Mouse (Mus musculus) neural tube, embryonic 13.5 days (tissue): ENCODE results near the gene Mylk. TPM values are rescaled to one million over a fixed set of nuclear protein-coding genes. Genes with fewer than 3 reads are reported as not detected.
A peak's percentile ranks its signal among the peaks of the same experiment; 100 is the strongest.

Source experiments
- ATAC-seq: fragments of 200-750 bp; cut with Nextera tagmentation; 2 replicates; pipeline ENCODE4 v1.8.0; 2017; ENCODE audit warnings: low read depth, mild to moderate bottlenecking, moderate TSS enrichment, moderate library complexity
- H3K27ac ChIP-seq: fragments of 300-500 bp; sonication (generic); replicated peaks from 2 replicates; pipeline ENCODE4 v1.5.1; 2015; ENCODE audit warnings: moderate library complexity, mild to moderate bottlenecking, inconsistent platforms
- H3K27me3 ChIP-seq: fragments of 300-500 bp; sonication (generic); 2 replicates; pipeline ENCODE4 v1.6.1; 2015; ENCODE audit warnings: mild to moderate bottlenecking, inconsistent platforms
- H3K36me3 ChIP-seq: fragments of 300-500 bp; sonication (generic); 2 replicates; pipeline ENCODE4 v1.6.1; 2015; ENCODE audit warnings: mild to moderate bottlenecking, inconsistent platforms
- H3K4me1 ChIP-seq: fragments of 300-500 bp; sonication (generic); replicated peaks from 2 replicates; pipeline ENCODE4 v1.6.1; 2015; ENCODE audit warnings: inconsistent platforms
- H3K4me2 ChIP-seq: fragments of 300-500 bp; sonication (generic); 2 replicates; pipeline ENCODE4 v1.6.1; 2015; ENCODE audit warnings: inconsistent platforms, mild to moderate bottlenecking, moderate library complexity
- H3K4me3 ChIP-seq: fragments of 300-500 bp; sonication (generic); 2 replicates; pipeline ENCODE4 v1.5.1; 2015; ENCODE audit warnings: mild to moderate bottlenecking, inconsistent platforms
- H3K9ac ChIP-seq: fragments of 300-500 bp; sonication (generic); 2 replicates; pipeline ENCODE4 v1.6.1; 2015; ENCODE audit warnings: moderate library complexity, mild to moderate bottlenecking, inconsistent platforms
- H3K9me3 ChIP-seq: fragments of 300-500 bp; sonication (generic); 2 replicates; pipeline ENCODE4 v1.6.1; 2016; ENCODE audit warnings: inconsistent platforms
- WGBS: fragments of 180-500 bp; shearing (Covaris S2); methylation state at CpG from one replicate; pipeline ENCODE4 v1.1.7; 2015; 5-methylcytosine and 5-hydroxymethylcytosine counted together
- polyA plus RNA-seq: library from polyadenylated mRNA; unstranded; fragments of >200 nt; fragmentation: Nextera tagmentation; extraction: Ambion mirVana; gene quantifications from 2 replicates; pipeline ENCODE4 v1.2.1, GENCODE M21; 2015

The Mylk gene
- polyA plus RNA-seq, 1 experiment from 2014 or later = 3.6 TPM

- H3K27me3 ChIP-seq = no peaks in the 10 kb centered on the region
- H3K4me3 ChIP-seq = no peak overlapping the region
- H3K9me3 ChIP-seq = no peaks in the 10 kb centered on the region
- no peak for ATAC-seq
- no peak overlapping the region for H3K9ac ChIP-seq
- WGBS = 65% methylated on average over 10 of the region's 10 CpGs
- H3K27ac ChIP-seq = no peak overlapping the region
- no peak overlapping the region for H3K4me2 ChIP-seq
- peaks cover 20% of the 10 kb centered on the region for H3K4me1 ChIP-seq
- H3K36me3 ChIP-seq = no peaks in the 10 kb centered on the region
Observed at GRCm38 (mm10) chr16:34921319-34921718, 176.3 kb downstream of the Mylk start.

GRCm38 (mm10) chr16:34923630-34924029, 178.6 kb downstream of the Mylk start:
- H3K4me3 ChIP-seq = no peak overlapping the region
- no peaks in the 10 kb centered on the region for H3K36me3 ChIP-seq
- H3K4me1 ChIP-seq = peaks cover 31% of the 10 kb centered on the region
- H3K9ac ChIP-seq = no peak overlapping the region
- no peaks in the 10 kb centered on the region for H3K9me3 ChIP-seq
- ATAC-seq = no peak; the same call in 1 of the 2 replicates
- no peak overlapping the region for H3K27ac ChIP-seq
- no peak overlapping the region for H3K4me2 ChIP-seq
- no peaks in the 10 kb centered on the region for H3K27me3 ChIP-seq
- 84% methylated on average over 9 of the region's 9 CpGs for WGBS

DNA sequence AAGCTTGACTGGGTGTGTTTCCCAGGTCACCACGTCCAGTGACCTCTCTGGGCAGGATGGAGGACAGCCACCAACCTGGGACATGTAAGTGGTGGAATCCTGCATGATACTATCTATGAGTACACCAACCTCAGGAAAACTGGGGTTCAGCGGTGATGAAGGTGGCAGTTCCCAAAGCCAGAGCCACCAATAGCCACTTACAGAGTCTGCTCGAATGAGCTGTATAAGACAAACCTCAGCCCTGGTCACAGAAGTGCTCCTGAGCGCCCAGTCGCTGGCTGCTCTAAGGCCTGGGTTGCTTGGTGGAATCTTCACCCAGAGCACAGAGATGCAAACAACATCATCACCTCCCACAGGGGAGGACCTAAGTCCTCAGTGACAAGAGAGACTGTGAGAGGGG, 179.3 kb downstream of the Mylk start:
- Histone ChIP-seq H3K9me3 (no peaks in the 10 kb centered on the region), H3K27ac (no peak overlapping the region), H3K9ac (no peak overlapping the region), H3K36me3 (no peaks in the 10 kb centered on the region), H3K4me3 (no peak overlapping the region), H3K4me2 (no peak overlapping the region), H3K4me1 (peaks cover 31% of the 10 kb centered on the region), H3K27me3 (no peaks in the 10 kb centered on the region)
- 73% methylated on average over 5 of the region's 5 CpGs for WGBS
- no peak for ATAC-seq

DNA sequence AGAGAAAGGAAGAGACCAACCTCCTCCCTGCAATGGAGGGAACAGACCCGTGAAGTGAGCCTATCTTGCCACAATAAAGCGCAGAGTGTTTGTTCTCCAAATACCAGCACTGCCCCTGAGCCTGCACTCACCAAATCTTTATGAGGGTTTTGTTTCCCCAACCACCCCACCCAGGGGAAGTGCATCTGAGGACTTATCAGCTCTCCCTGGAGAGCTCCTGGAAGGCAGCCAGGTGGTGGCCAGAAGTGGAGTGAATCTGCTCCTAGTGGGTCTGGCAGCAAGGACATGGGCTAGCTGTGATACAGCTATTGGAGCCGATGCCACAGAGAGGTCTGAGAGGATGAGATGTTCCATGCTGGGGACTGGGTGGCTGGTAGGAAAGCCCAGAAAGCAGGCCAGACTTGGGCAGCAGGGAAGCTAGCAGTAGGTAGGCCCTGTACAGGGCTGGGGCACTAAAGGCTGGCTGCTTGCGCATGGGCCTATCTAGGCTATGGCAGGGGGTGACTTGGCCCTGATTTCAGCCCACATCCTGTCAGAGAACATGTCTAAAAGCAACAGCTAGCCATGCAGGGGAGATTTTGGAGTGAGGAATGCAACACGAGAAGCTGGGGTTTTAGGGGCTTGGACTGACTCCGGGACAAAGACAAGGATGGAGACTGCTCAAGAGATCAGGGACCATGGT, 180.1 kb downstream of the Mylk start:
- WGBS = 57% methylated on average over 6 of the region's 6 CpGs
- H3K27me3 ChIP-seq = no peaks in the 10 kb centered on the region
- no peak overlapping the region for H3K4me2 ChIP-seq
- H3K4me3 ChIP-seq = no peak overlapping the region
- no peak for ATAC-seq
- no peaks in the 10 kb centered on the region for H3K36me3 ChIP-seq
- no peaks in the 10 kb centered on the region for H3K9me3 ChIP-seq
- H3K9ac ChIP-seq = no peak overlapping the region
- H3K27ac ChIP-seq = 0 out of 2 replicates have a peak overlapping the region, but pooled peaks have one; percentile 33
- peaks cover 31% of the 10 kb centered on the region for H3K4me1 ChIP-seq

GRCm38 (mm10) chr16:34926531-34927435, 181.8 kb downstream of the Mylk start:
- H3K9ac ChIP-seq = no peak overlapping the region
- ATAC-seq = no peak

GRCm38 (mm10) chr16:34929686-34930085, 184.7 kb downstream of the Mylk start:
- WGBS = 82% methylated on average over 8 of the region's 8 CpGs
- Histone ChIP-seq H3K27me3 (no peaks in the 10 kb centered on the region), H3K4me1 (peaks cover 23% of the 10 kb centered on the region), H3K9me3 (no peaks in the 10 kb centered on the region), H3K27ac (0 out of 2 replicates have a peak overlapping the region, but pooled peaks have one; percentile 13), H3K4me3 (no peak overlapping the region), H3K9ac (no peak overlapping the region), H3K4me2 (no peak overlapping the region), H3K36me3 (no peaks in the 10 kb centered on the region)
- ATAC-seq = no peak

More at GRCm38 (mm10) chr16:34926531-34927435, 181.8 kb downstream of the Mylk start:
- no peaks in the 10 kb centered on the region for H3K36me3 ChIP-seq
- H3K4me1 ChIP-seq = peaks cover 27% of the 10 kb centered on the region
- 59% methylated on average over 9 of the region's 9 CpGs for WGBS
- H3K27me3 ChIP-seq = no peaks in the 10 kb centered on the region
- H3K4me3 ChIP-seq = no peak overlapping the region
- H3K27ac ChIP-seq = 0 out of 2 replicates have a peak overlapping the region, but pooled peaks have one; percentile 49
- H3K9me3 ChIP-seq = no peaks in the 10 kb centered on the region
- H3K4me2 ChIP-seq = no peak overlapping the region

GRCm38 (mm10) chr16:34930110-34930509, 185.1 kb downstream of the Mylk start:
- Histone ChIP-seq H3K27ac (no peak overlapping the region), H3K9ac (no peak overlapping the region), H3K9me3 (no peaks in the 10 kb centered on the region), H3K4me1 (peaks cover 19% of the 10 kb centered on the region), H3K36me3 (no peaks in the 10 kb centered on the region), H3K4me3 (no peak overlapping the region), H3K27me3 (no peaks in the 10 kb centered on the region), H3K4me2 (no peak overlapping the region)
- ATAC-seq = no peak
- WGBS = 87% methylated on average over 7 of the region's 7 CpGs

DNA sequence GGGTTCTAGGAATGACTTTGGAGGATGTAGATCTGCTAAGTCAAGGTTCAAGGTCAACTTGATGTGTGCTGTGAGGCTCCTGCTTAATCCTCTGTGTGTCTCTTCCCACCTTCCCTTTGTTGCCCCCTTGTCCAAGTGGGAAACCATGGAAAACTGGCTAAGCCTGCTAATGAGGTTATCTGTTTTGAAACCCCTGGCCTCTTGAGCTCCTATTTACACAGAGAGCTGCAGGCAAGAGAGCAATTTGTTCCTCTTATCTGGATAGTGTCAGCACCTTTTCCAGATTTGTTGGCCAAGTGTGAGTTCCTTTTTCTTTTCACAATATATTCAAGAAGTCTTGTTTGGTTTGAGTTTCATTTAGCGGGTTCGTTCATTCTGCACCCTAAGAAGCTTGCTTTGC, 186.3 kb downstream of the Mylk start:
- Histone ChIP-seq H3K27me3 (no peaks in the 10 kb centered on the region), H3K9ac (no peak overlapping the region), H3K4me2 (no peak overlapping the region), H3K27ac (no peak overlapping the region), H3K36me3 (no peaks in the 10 kb centered on the region), H3K4me3 (no peak overlapping the region), H3K9me3 (no peaks in the 10 kb centered on the region), H3K4me1 (peaks cover 12% of the 10 kb centered on the region)
- ATAC-seq = no peak
- WGBS = 92% methylated on average over 2 of the region's 2 CpGs

GRCm38 (mm10) chr16:34933173-34933572, 188.2 kb downstream of the Mylk start:
- ATAC-seq = no peak
- 86% methylated on average over 4 of the region's 4 CpGs for WGBS
- no peak overlapping the region for H3K9ac ChIP-seq
- no peaks in the 10 kb centered on the region for H3K27me3 ChIP-seq
- no peak overlapping the region for H3K4me2 ChIP-seq
- H3K27ac ChIP-seq = no peak overlapping the region
- no peaks in the 10 kb centered on the region for H3K36me3 ChIP-seq
- no peak overlapping the region for H3K4me3 ChIP-seq
- no peaks in the 10 kb centered on the region for H3K9me3 ChIP-seq
- H3K4me1 ChIP-seq = 0 out of 2 replicates have a peak, but pooled peaks cover 4% of the 10 kb centered on the region

DNA sequence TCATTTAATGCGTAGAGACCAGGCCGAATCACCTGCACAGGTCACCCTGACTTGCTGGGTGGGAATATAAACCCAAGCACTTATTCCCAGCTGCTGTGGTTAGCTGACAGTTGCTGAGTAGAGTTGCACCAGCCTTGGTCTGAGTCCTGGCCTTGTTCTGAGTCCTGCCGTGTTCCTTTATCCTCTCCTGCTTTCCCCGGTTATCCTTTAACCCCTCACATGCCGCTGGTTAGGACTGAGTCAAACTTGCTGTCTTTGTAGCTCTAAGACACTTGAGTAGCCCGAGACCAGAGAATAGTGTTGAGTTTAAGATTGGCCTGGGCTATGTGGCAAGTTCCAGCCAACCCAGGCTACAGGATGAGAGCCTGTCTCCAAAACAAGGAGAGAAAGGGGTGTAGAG, 189.5 kb downstream of the Mylk start:
- Histone ChIP-seq H3K9me3 (no peaks in the 10 kb centered on the region), H3K4me3 (no peak overlapping the region), H3K36me3 (no peaks in the 10 kb centered on the region), H3K27ac (no peak overlapping the region), H3K9ac (no peak overlapping the region), H3K4me2 (no peak overlapping the region), H3K4me1 (0 out of 2 replicates have a peak, but pooled peaks cover 4% of the 10 kb centered on the region), H3K27me3 (no peaks in the 10 kb centered on the region)
- no peak for ATAC-seq
- WGBS = 57% methylated on average over 6 of the region's 6 CpGs

DNA sequence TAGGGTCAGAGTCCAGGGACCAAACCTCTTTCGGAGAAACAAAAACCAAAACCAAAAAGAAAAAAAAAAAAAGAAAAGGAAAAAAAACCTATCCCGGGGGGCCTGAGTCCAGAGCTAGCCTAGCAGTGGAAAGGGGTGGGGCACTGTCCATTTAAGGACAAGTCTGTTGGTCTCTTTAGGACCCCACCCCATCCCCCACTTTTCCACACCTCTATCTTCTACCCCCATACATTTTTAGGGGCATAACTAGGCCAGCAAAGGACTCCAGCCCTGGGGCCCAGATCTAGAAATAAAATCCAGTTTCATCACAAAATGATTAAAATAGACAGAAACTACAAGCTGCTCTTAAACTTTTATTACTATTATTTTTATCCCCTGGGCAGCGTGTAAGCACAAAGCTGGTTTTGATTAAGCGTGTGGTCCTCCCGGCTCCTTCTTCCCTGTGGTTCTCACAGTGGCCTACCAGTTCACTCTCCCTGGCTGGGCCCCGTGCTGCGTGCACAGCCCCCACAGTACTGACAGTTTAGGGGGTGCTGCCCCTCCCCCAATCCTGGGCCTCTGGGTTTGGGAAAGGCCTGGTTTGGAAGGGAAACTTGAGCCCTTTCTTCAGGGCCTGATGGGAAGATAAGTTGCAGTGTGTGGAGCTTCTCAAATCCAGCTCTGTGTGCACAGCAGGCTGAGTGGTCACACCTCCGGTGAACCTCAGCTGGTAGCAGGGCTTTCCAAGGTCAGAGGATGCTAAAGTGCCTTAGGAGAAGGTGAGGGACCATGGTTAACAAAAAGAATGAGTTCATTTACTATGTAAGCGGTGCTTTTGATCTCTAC, 190.7 kb downstream of the Mylk start:
- ATAC-seq = no peak
- no peak overlapping the region for H3K9ac ChIP-seq
- 0 out of 2 replicates have a peak, but pooled peaks cover 4% of the 10 kb centered on the region for H3K4me1 ChIP-seq
- no peaks in the 10 kb centered on the region for H3K27me3 ChIP-seq
- H3K27ac ChIP-seq = no peak overlapping the region
- H3K9me3 ChIP-seq = no peaks in the 10 kb centered on the region
- WGBS = 47% methylated on average over 9 of the region's 9 CpGs
- H3K36me3 ChIP-seq = no peaks in the 10 kb centered on the region
- no peak overlapping the region for H3K4me3 ChIP-seq
- H3K4me2 ChIP-seq = no peak overlapping the region
